Mouse (Mus musculus): Measurements from ENCODE around the gene Tesk1.

Gene Tesk1

GRCm38 (mm10) chr4:43493186-43493845 is 51.6 kb downstream of the Tesk1 start:
- H3K9me3 ChIP-seq (ENCODE audit: low read length), result no peaks in the 10 kb centered on the region
- H3K4me1 ChIP-seq (replicated peaks; ENCODE audit: low read depth, low read length), result peaks cover 51% of the 10 kb centered on the region
- peak overlapping the region; percentile 92 for H3K4me3 ChIP-seq (replicated peaks; ENCODE audit: low read length)
- TF ChIP-seq POU5F1 (IDR thresholded peaks at IDR 0.05; ENCODE audit: borderline replicate concordance, low read length) (no peak), CTCF (conservative IDR thresholded peaks at IDR 0.05; ENCODE audit: low read length) (no peak), NANOG (IDR thresholded peaks at IDR 0.05; ENCODE audit: borderline replicate concordance, low read length) (no peak)
- peaks cover 37% of the 10 kb centered on the region for H3K36me3 ChIP-seq (ENCODE audit: insufficient read depth, low read length)
- H3K27me3 ChIP-seq (ENCODE audit: insufficient read depth, low read length), result peaks cover 9% of the 10 kb centered on the region; the same call in 1 of the 2 replicates

- TF ChIP-seq NANOG (IDR thresholded peaks at IDR 0.05; ENCODE audit: borderline replicate concordance, low read length) (no peak), POU5F1 (IDR thresholded peaks at IDR 0.05; ENCODE audit: borderline replicate concordance, low read length) (no peak), CTCF (conservative IDR thresholded peaks at IDR 0.05; ENCODE audit: low read length) (no peak)
Observed at GRCm38 (mm10) chr4:43493846-43494240, 52.1 kb downstream of the Tesk1 start.

GRCm38 (mm10) chr4:43496587-43496986 is 54.8 kb downstream of the Tesk1 start:
- Histone ChIP-seq H3K36me3 (ENCODE audit: insufficient read depth, low read length) (peaks cover 40% of the 10 kb centered on the region), H3K9me3 (ENCODE audit: low read length) (no peaks in the 10 kb centered on the region), H3K27me3 (ENCODE audit: insufficient read depth, low read length) (peaks cover 25% of the 10 kb centered on the region), H3K4me3 (replicated peaks; ENCODE audit: low read length) (no peak overlapping the region), H3K4me1 (replicated peaks; ENCODE audit: low read depth, low read length) (peaks cover 64% of the 10 kb centered on the region)
- TF ChIP-seq CTCF (conservative IDR thresholded peaks at IDR 0.05; ENCODE audit: low read length), result no peak
- TF ChIP-seq NANOG (IDR thresholded peaks at IDR 0.05; ENCODE audit: borderline replicate concordance, low read length), result no peak
- no peak for TF ChIP-seq POU5F1 (IDR thresholded peaks at IDR 0.05; ENCODE audit: borderline replicate concordance, low read length)

More at GRCm38 (mm10) chr4:43493846-43494240, 52.1 kb downstream of the Tesk1 start:
- H3K4me3 ChIP-seq (replicated peaks; ENCODE audit: low read length), result peak overlapping the region; percentile 92
- H3K36me3 ChIP-seq (ENCODE audit: insufficient read depth, low read length), result peaks cover 40% of the 10 kb centered on the region
- peaks cover 56% of the 10 kb centered on the region for H3K4me1 ChIP-seq (replicated peaks; ENCODE audit: low read depth, low read length)
- no peaks in the 10 kb centered on the region for H3K9me3 ChIP-seq (ENCODE audit: low read length)
- peaks cover 11% of the 10 kb centered on the region; the same call in 1 of the 2 replicates for H3K27me3 ChIP-seq (ENCODE audit: insufficient read depth, low read length)

GRCm38 (mm10) chr4:43497405-43497804 is 55.7 kb downstream of the Tesk1 start:
- peaks cover 40% of the 10 kb centered on the region for H3K36me3 ChIP-seq (ENCODE audit: insufficient read depth, low read length)

More at GRCm38 (mm10) chr4:43497405-43497804, 55.7 kb downstream of the Tesk1 start:
- TF ChIP-seq NANOG (IDR thresholded peaks at IDR 0.05; ENCODE audit: borderline replicate concordance, low read length) (no peak), CTCF (conservative IDR thresholded peaks at IDR 0.05; ENCODE audit: low read length) (no peak), POU5F1 (IDR thresholded peaks at IDR 0.05; ENCODE audit: borderline replicate concordance, low read length) (no peak)
- H3K4me3 ChIP-seq (replicated peaks; ENCODE audit: low read length), result no peak overlapping the region
- peaks cover 28% of the 10 kb centered on the region for H3K27me3 ChIP-seq (ENCODE audit: insufficient read depth, low read length)
- H3K9me3 ChIP-seq (ENCODE audit: low read length), result no peaks in the 10 kb centered on the region
- peaks cover 59% of the 10 kb centered on the region for H3K4me1 ChIP-seq (replicated peaks; ENCODE audit: low read depth, low read length)
